In genomic region chr3:129566013-129566412, GRCm38 (mm10) we compare ENCODE assay signal across 14 mouse cellular contexts. TPM values are rescaled to one million over a fixed set of nuclear protein-coding genes. Genes with fewer than 3 reads are reported as not detected.
DNase-seq lines count a peak whose midpoint lies in the region; ATAC-seq and TF ChIP-seq lines count a peak whose summit lies in the region.
"Had no signal": no experiment of that assay in that cellular context is flagged by ENCODE, and none has a peak within 500 bp of the region (broad histone marks: within the 10 kb centered on the region; RNA-seq: fewer than 3 reads in every experiment).

No protein-coding gene starts in this region.

- TF ChIP-seq CTCF in liver, postnatal 0 days (IDR thresholded peaks at IDR 0.05; ENCODE audit: low read depth): no peak

- H3K9ac ChIP-seq in liver, postnatal 0 days (replicated peaks): 0 out of 2 replicates have a peak overlapping the region, but pooled peaks have one; percentile 27
- H3K9ac ChIP-seq: heart, embryonic 15.5 days; hindbrain, embryonic 15.5 days had no signal

- H3K4me3 ChIP-seq in heart, embryonic 10.5 days: no peak overlapping the region
- no peak overlapping the region for H3K4me3 ChIP-seq in liver, postnatal 0 days (ENCODE audit: low read depth, low read length)
- H3K4me3 ChIP-seq: heart, embryonic 15.5 days; hindbrain, embryonic 15.5 days had no signal

- peak; percentile 36 for ATAC-seq in inflammation-experienced regulatory T-cells, adult 6 months
- peak; percentile 38; the same call in 1 of the 2 replicates for ATAC-seq in liver, postnatal 0 days

- TF ChIP-seq EP300 in liver, postnatal 0 days (IDR thresholded peaks at IDR 0.05; ENCODE audit: low read depth): no peak

- H3K4me1 ChIP-seq in heart, embryonic 10.5 days: peaks cover 16% of the 10 kb centered on the region; the same call in 1 of the 2 replicates
- peaks cover 17% of the 10 kb centered on the region for H3K4me1 ChIP-seq in liver, postnatal 0 days (ENCODE audit: insufficient read depth)
- H3K4me1 ChIP-seq: hindbrain, embryonic 15.5 days had no signal

- WGBS in heart, embryonic 10.5 days: 77% methylated on average over 2 of the region's 2 CpGs
- 55% methylated on average over 2 of the region's 2 CpGs for WGBS in liver, postnatal 0 days (ENCODE audit: insufficient replicate concordance)

- DNase-seq in heart, embryonic 10.5 days (ENCODE audit: low spot score): no peak
- DNase-seq in heart, adult 11 months: no peak
- peak; percentile 37 for DNase-seq in CD4-positive, CD25-positive, alpha-beta regulatory T cell, adult 2 months (ENCODE audit: low read depth, low spot score)
- no peak for DNase-seq in liver, postnatal 0 days
- DNase-seq in adrenal gland, postnatal 14 days: no peak
- no peak for DNase-seq in urinary bladder, postnatal 14 days (ENCODE audit: low spot score)
- DNase-seq in cerebellum, postnatal 25 days: no peak
- DNase-seq: lung, postnatal 4 days; midbrain, embryonic 14.5 days; right cerebral cortex, postnatal 14 days; thymus, postnatal 25 days had no signal

- peaks cover 10% of the 10 kb centered on the region; the same call in 1 of the 2 replicates for H3K36me3 ChIP-seq in heart, embryonic 10.5 days
- peaks cover 3% of the 10 kb centered on the region; the same call in 1 of the 2 replicates for H3K36me3 ChIP-seq in liver, postnatal 0 days (replicated peaks; ENCODE audit: insufficient read depth, low read length)
- H3K36me3 ChIP-seq: heart, embryonic 15.5 days had no signal

- H3K9me3 ChIP-seq in heart, embryonic 10.5 days: no peaks in the 10 kb centered on the region
- H3K9me3 ChIP-seq in liver, postnatal 0 days (ENCODE audit: low read length): no peaks in the 10 kb centered on the region
- H3K9me3 ChIP-seq: heart, embryonic 15.5 days; hindbrain, embryonic 15.5 days had no signal

- H3K4me2 ChIP-seq in liver, postnatal 0 days (ENCODE audit: low read depth, low read length): no peak overlapping the region
- H3K4me2 ChIP-seq: heart, embryonic 15.5 days; hindbrain, embryonic 15.5 days had no signal

- H3K27me3 ChIP-seq in heart, embryonic 10.5 days (ENCODE audit: insufficient read depth, poor library complexity, severe bottlenecking): no peaks in the 10 kb centered on the region
- no peaks in the 10 kb centered on the region for H3K27me3 ChIP-seq in liver, postnatal 0 days (ENCODE audit: insufficient read depth, low read length)
- H3K27me3 ChIP-seq: heart, embryonic 15.5 days; hindbrain, embryonic 15.5 days had no signal

- H3K27ac ChIP-seq in heart, embryonic 10.5 days: peak overlapping the region; percentile 42
- peak overlapping the region; percentile 56 for H3K27ac ChIP-seq in liver, postnatal 0 days (ENCODE audit: low read depth)
- H3K27ac ChIP-seq: heart, embryonic 15.5 days; hindbrain, embryonic 15.5 days had no signal

RNA-seq across cellular contexts. Expression of gene Elovl6, which starts 33.9 kb away (rescaled TPM):
- 24.7 and 35.8 TPM in 2 replicates for polyA plus RNA-seq in heart, embryonic 10.5 days (2016; fragmentation: Nextera tagmentation; extraction: Ambion mirVana)
- 10 to 100 TPM in 2 of 3 experiments, 1 to 10 TPM in 1; 9.0 to 16.4 (median 11.1) TPM for polyA plus RNA-seq in inflammation-experienced regulatory T-cells, adult 6 months (2017; shearing (Covaris generic))
- polyA plus RNA-seq in liver, postnatal 0 days (2015; fragmentation: Nextera tagmentation; extraction: Ambion mirVana): 6.6 and 8.0 TPM in 2 replicates
- total RNA-seq in adrenal gland, postnatal 14 days (2021): 53.5 and 61.2 TPM in 2 replicates
